Mouse (Mus musculus): ENCODE measurements around the gene Cryzl1. TPM values are rescaled to one million over a fixed set of nuclear protein-coding genes. Genes with fewer than 3 reads are reported as not detected.

The Cryzl1 gene
- polyA plus RNA-seq, 1 experiment from 2014 or later = 71.7 TPM

DNA sequence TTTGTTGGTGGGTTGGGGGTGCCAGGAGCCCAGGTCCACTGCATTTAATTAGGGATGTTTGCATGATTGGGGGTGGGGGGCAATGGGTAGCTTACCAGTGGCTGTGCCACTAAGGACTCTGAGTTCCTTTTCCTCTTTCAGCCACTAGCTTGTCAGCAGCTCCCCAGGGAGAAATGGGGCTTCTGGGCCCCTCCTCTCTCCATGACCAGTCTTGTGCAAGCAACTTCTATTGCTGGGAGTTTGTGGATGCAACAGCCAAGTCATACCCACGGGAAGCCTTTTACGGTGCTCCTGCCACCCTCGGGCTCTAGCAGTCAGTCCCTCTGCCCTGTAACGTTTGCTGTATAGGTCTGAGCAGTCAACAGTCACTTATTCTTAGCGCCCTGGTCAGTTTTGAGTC, 6.0 kb upstream of the Cryzl1 start:
- no peak overlapping the region for H3K4me2 ChIP-seq (ENCODE audit: low read depth, severe bottlenecking)
- no peak overlapping the region for H3K4me3 ChIP-seq (ENCODE audit: low read depth, low read length)
- no peaks in the 10 kb centered on the region for H3K36me3 ChIP-seq (ENCODE audit: control insufficient read depth, insufficient read depth, low read length)
- H3K27me3 ChIP-seq (ENCODE audit: control insufficient read depth, insufficient read depth, low read length) = no peaks in the 10 kb centered on the region
- no peak overlapping the region for H3K27ac ChIP-seq (replicated peaks; ENCODE audit: low read depth, low read length)
- no peak overlapping the region for H3K9ac ChIP-seq (ENCODE audit: low read length)
- DNase-seq (ENCODE audit: low spot score) = no peak
- no peak for ATAC-seq (ENCODE audit: insufficient number of reproducible peaks, low FRiP score, low TSS enrichment, low read depth)
- WGBS = 78% methylated on average over 5 of the region's 5 CpGs
- no peaks in the 10 kb centered on the region; the same call in 1 of the 2 replicates for H3K4me1 ChIP-seq (ENCODE audit: control insufficient read depth, insufficient read depth, low read length)
- H3K9me3 ChIP-seq (ENCODE audit: control insufficient read depth, low read length) = no peaks in the 10 kb centered on the region

DNA sequence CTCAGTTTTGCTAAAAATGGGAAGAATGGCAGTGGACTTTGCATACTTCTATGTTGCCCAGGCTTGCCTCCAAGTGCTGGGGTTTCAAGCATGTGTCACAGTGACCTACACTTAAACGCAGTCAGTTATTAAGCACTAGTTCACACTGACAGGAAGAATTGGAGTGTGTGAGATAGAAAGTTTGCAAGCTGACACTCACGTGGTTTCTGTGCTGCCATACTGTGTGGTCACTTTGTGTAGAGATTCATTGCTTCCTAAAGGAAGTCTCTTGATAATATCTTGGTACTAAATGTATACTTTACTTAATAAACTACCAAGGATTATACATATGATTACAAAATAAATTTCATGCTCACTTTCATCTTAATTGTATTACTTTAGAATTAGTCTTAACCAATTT, 4.0 kb upstream of the Cryzl1 start:
- Histone ChIP-seq H3K27me3 (ENCODE audit: control insufficient read depth, insufficient read depth, low read length) (no peaks in the 10 kb centered on the region), H3K36me3 (ENCODE audit: control insufficient read depth, insufficient read depth, low read length) (no peaks in the 10 kb centered on the region), H3K4me3 (ENCODE audit: low read depth, low read length) (no peak overlapping the region), H3K4me2 (ENCODE audit: low read depth, severe bottlenecking) (no peak overlapping the region), H3K4me1 (ENCODE audit: control insufficient read depth, insufficient read depth, low read length) (no peaks in the 10 kb centered on the region; the same call in 1 of the 2 replicates), H3K9me3 (ENCODE audit: control insufficient read depth, low read length) (no peaks in the 10 kb centered on the region), H3K27ac (replicated peaks; ENCODE audit: low read depth, low read length) (no peak overlapping the region), H3K9ac (ENCODE audit: low read length) (no peak overlapping the region)
- 81% methylated on average over 2 of the region's 2 CpGs for WGBS
- ATAC-seq (ENCODE audit: insufficient number of reproducible peaks, low FRiP score, low TSS enrichment, low read depth) (no peak), DNase-seq (ENCODE audit: low spot score) (no peak)

DNA sequence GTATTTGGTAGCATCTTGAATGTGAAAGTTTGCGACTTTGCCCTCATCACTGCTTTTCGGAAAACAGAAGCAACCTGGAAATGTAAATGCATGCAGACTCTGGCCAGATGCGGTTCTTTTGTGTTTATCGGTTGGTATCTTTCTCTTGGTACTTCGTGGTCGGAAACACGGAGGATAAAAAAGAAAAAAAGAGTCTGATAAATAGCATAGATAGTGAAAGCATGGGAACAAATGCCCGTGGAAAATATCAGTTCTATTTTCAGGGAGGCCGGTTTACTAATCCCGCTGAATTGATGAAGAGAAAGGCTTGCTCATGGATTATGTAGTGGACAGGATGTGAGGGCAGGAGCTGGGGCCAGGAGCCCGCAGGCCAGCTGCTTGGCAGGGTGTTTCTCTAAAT, 1.7 kb upstream of the Cryzl1 start:
- H3K9me3 ChIP-seq (ENCODE audit: control insufficient read depth, low read length) = no peaks in the 10 kb centered on the region
- H3K4me2 ChIP-seq (ENCODE audit: low read depth, severe bottlenecking) = peak overlapping the region; percentile 53
- H3K4me3 ChIP-seq (ENCODE audit: low read depth, low read length) = peak overlapping the region; percentile 77
- DNase-seq (ENCODE audit: low spot score) = no peak
- peak overlapping the region; percentile 89 for H3K9ac ChIP-seq (ENCODE audit: low read length)
- WGBS = 2% methylated on average over 11 of the region's 11 CpGs
- no peaks in the 10 kb centered on the region for H3K36me3 ChIP-seq (ENCODE audit: control insufficient read depth, insufficient read depth, low read length)
- H3K27me3 ChIP-seq (ENCODE audit: control insufficient read depth, insufficient read depth, low read length) = no peaks in the 10 kb centered on the region
- H3K27ac ChIP-seq (replicated peaks; ENCODE audit: low read depth, low read length) = no peak overlapping the region
- no peak for ATAC-seq (ENCODE audit: insufficient number of reproducible peaks, low FRiP score, low TSS enrichment, low read depth)
- no peaks in the 10 kb centered on the region; the same call in 1 of the 2 replicates for H3K4me1 ChIP-seq (ENCODE audit: control insufficient read depth, insufficient read depth, low read length)

DNA sequence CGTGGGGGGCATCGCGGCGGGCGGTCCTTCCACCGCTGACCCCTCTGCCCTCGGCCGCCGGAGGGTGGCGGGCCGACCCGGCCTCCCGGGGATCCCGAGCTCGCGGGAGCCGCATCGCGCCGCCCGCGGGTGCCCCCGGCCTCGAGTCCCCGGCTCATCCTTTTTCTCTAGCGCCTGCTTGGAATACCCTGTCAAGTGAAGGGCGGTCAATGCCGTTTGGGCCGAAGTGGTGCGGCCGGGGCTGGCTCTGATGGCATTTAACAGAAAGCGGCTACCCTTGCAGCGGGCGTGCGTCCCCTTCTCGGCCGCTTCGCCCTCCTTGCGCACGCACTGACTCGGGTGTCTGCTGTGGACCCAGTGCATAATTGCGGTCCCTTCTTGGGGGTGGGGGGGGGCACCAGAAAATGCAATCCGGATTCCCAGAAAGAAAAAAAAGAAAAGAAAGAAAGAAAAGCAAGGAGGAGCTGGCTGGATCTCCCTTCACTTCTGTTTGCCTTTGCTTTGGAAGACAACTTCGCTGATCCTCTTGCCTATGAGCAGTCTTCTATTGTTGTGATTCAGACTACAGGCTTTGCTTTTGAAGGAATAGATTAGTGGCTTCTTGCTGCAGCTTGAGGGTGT, 1.2 kb upstream of the Cryzl1 start:
- H3K4me1 ChIP-seq (ENCODE audit: control insufficient read depth, insufficient read depth, low read length) = no peaks in the 10 kb centered on the region; the same call in 1 of the 2 replicates
- no peaks in the 10 kb centered on the region for H3K27me3 ChIP-seq (ENCODE audit: control insufficient read depth, insufficient read depth, low read length)
- DNase-seq (ENCODE audit: low spot score) (peak; percentile 74), ATAC-seq (ENCODE audit: insufficient number of reproducible peaks, low FRiP score, low TSS enrichment, low read depth) (no peak)
- peak overlapping the region; percentile 90 for H3K27ac ChIP-seq (replicated peaks; ENCODE audit: low read depth, low read length)
- peak overlapping the region; percentile 77 for H3K4me3 ChIP-seq (ENCODE audit: low read depth, low read length)
- peak overlapping the region; percentile 53 for H3K4me2 ChIP-seq (ENCODE audit: low read depth, severe bottlenecking)
- no peaks in the 10 kb centered on the region for H3K36me3 ChIP-seq (ENCODE audit: control insufficient read depth, insufficient read depth, low read length)
- H3K9ac ChIP-seq (ENCODE audit: low read length) = peak overlapping the region; percentile 89
- under 1% methylated on average over 29 of the region's 44 CpGs for WGBS
- no peaks in the 10 kb centered on the region for H3K9me3 ChIP-seq (ENCODE audit: control insufficient read depth, low read length)

DNA sequence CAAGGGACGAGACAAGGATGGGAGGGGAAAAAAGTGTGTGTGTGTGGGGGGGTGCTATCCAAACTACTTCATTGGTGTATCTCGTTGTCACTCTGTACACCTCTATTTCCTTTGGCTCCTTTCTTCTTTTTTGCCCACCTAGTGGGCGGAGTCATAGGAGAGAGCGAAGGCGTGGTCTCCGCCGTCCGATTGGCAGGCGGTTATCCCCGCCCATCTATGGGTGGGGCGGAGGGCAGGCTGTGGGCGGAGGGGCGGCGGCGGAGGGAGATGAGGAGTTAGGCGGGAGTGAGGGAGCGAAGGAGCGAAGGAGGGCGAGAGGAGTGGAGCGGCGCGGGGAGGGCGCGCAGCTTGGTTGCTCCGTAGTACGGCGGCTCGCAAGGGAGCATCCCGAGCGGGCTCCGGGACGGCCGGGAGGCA, 299 bp upstream of the Cryzl1 start, which contains the start of gene Itsn1:
Itsn1 (plus strand) TSS at position 216 of the 417 bp plus-strand sequence.
- Histone ChIP-seq H3K27ac (replicated peaks; ENCODE audit: low read depth, low read length) (peak within 1 kb of the TSS; percentile 90), H3K27me3 (ENCODE audit: control insufficient read depth, insufficient read depth, low read length) (no peaks in the 10 kb centered on the region), H3K36me3 (ENCODE audit: control insufficient read depth, insufficient read depth, low read length) (no peaks in the 10 kb centered on the region), H3K9ac (ENCODE audit: low read length) (peak within 1 kb of the TSS; percentile 89), H3K4me1 (ENCODE audit: control insufficient read depth, insufficient read depth, low read length) (no peaks in the 10 kb centered on the region; the same call in 1 of the 2 replicates), H3K9me3 (ENCODE audit: control insufficient read depth, low read length) (no peaks in the 10 kb centered on the region), H3K4me2 (ENCODE audit: low read depth, severe bottlenecking) (peak within 1 kb of the TSS; percentile 76), H3K4me3 (ENCODE audit: low read depth, low read length) (peak within 1 kb of the TSS; percentile 77)
- DNase-seq (ENCODE audit: low spot score) (peak; percentile 98), ATAC-seq (ENCODE audit: insufficient number of reproducible peaks, low FRiP score, low TSS enrichment, low read depth) (peak; percentile 94)
- WGBS = 0% methylated on average over 27 of the region's 33 CpGs

DNA sequence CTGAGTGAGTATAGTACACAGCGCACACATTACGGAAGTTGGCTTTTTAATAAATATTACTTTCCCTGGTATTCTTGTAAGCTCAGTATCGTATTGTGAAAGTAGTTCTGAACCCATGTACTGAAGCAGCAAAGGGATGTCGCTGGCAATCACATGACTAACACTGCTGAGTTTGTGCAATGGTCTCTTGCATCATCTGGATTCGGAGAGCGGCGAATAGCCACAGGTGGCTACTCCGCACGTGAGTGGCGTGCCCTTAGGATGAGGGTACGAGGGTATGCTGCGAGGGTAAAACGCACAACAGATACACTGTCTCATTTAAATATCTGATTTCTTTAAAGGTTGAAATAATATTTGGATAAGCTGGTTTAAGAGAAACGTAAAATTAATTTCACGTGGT, 1.3 kb downstream of the Cryzl1 start:
- WGBS = 87% methylated on average over 15 of the region's 15 CpGs
- H3K27ac ChIP-seq (replicated peaks; ENCODE audit: low read depth, low read length) = no peak overlapping the region
- H3K4me3 ChIP-seq (ENCODE audit: low read depth, low read length) = peak overlapping the region; percentile 77; the same call in 1 of the 2 replicates
- H3K9me3 ChIP-seq (ENCODE audit: control insufficient read depth, low read length) = no peaks in the 10 kb centered on the region
- H3K4me2 ChIP-seq (ENCODE audit: low read depth, severe bottlenecking) = peak overlapping the region; percentile 76; the same call in 1 of the 2 replicates
- no peaks in the 10 kb centered on the region; the same call in 1 of the 2 replicates for H3K4me1 ChIP-seq (ENCODE audit: control insufficient read depth, insufficient read depth, low read length)
- ATAC-seq (ENCODE audit: insufficient number of reproducible peaks, low FRiP score, low TSS enrichment, low read depth) (no peak), DNase-seq (ENCODE audit: low spot score) (no peak)
- H3K9ac ChIP-seq (ENCODE audit: low read length) = no peak overlapping the region
- no peaks in the 10 kb centered on the region for H3K27me3 ChIP-seq (ENCODE audit: control insufficient read depth, insufficient read depth, low read length)
- H3K36me3 ChIP-seq (ENCODE audit: control insufficient read depth, insufficient read depth, low read length) = no peaks in the 10 kb centered on the region

DNA sequence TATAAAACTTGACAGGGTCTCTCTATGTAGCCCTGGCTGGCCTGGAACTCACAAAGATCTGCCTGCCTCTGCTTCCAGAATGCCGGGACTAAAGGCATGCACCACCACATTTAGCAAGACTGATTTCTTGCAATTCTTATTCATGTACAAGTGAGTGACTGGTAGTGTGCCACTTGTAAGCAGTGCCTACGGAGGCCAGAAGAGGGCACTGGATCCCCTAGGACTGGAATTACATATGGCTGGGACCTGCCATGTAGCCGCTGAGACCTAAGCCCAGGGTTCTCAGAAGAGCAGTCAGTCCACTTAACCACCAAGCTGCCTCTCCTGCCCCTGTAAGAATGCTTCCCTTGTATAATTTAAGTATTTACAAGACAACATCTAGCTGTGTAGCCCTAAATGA, 4.5 kb downstream of the Cryzl1 start:
- Histone ChIP-seq H3K27me3 (ENCODE audit: control insufficient read depth, insufficient read depth, low read length) (no peaks in the 10 kb centered on the region), H3K9ac (ENCODE audit: low read length) (no peak overlapping the region), H3K27ac (replicated peaks; ENCODE audit: low read depth, low read length) (no peak overlapping the region), H3K36me3 (ENCODE audit: control insufficient read depth, insufficient read depth, low read length) (peaks cover 5% of the 10 kb centered on the region; the same call in 1 of the 2 replicates), H3K4me1 (ENCODE audit: control insufficient read depth, insufficient read depth, low read length) (no peaks in the 10 kb centered on the region), H3K4me2 (ENCODE audit: low read depth, severe bottlenecking) (no peak overlapping the region), H3K9me3 (ENCODE audit: control insufficient read depth, low read length) (no peaks in the 10 kb centered on the region), H3K4me3 (ENCODE audit: low read depth, low read length) (no peak overlapping the region)
- 52% methylated on average over 3 of the region's 3 CpGs for WGBS
- ATAC-seq (ENCODE audit: insufficient number of reproducible peaks, low FRiP score, low TSS enrichment, low read depth) (no peak), DNase-seq (ENCODE audit: low spot score) (peak; percentile 66)

DNA sequence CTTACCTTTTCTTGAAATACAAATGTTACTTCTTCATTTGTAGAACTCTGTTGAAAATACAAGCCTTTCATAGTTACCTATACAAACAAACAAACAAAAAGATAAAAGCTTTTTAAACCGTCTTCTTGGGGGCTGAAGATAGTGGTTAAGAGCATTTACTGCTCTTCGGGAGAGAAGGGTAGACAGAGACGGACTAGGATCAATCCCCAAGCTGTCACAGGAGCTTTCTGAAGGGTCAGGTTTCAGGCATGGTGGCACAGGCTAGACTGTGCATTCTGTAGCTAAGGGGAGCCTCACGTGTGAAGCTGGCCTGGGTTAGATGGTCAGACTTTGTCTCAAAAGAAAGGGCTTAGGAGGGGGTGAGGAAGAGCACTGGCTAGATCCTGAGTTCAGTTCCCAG, 11.4 kb downstream of the Cryzl1 start:
- no peak overlapping the region for H3K4me3 ChIP-seq (ENCODE audit: low read depth, low read length)
- H3K9ac ChIP-seq (ENCODE audit: low read length) = no peak overlapping the region
- ATAC-seq (ENCODE audit: insufficient number of reproducible peaks, low FRiP score, low TSS enrichment, low read depth) = no peak
- peaks cover 11% of the 10 kb centered on the region for H3K36me3 ChIP-seq (ENCODE audit: control insufficient read depth, insufficient read depth, low read length)
- no peaks in the 10 kb centered on the region for H3K27me3 ChIP-seq (ENCODE audit: control insufficient read depth, insufficient read depth, low read length)
- WGBS = 82% methylated on average over 4 of the region's 4 CpGs
- no peak for DNase-seq (ENCODE audit: low spot score)
- H3K27ac ChIP-seq (replicated peaks; ENCODE audit: low read depth, low read length) = no peak overlapping the region
- H3K4me2 ChIP-seq (ENCODE audit: low read depth, severe bottlenecking) = no peak overlapping the region
- H3K4me1 ChIP-seq (ENCODE audit: control insufficient read depth, insufficient read depth, low read length) = no peaks in the 10 kb centered on the region
- H3K9me3 ChIP-seq (ENCODE audit: control insufficient read depth, low read length) = no peaks in the 10 kb centered on the region

Data from limb, embryonic 11.5 days (tissue).